Mouse (Mus musculus): Measurements from ENCODE around the gene Rps6ka2.
A peak's percentile ranks its signal among the peaks of the same experiment; 100 is the strongest.
"Not testable (repeated sequence)": the region's sequence is repeated elsewhere in the genome, so short reads cannot be mapped to it uniquely, and the experiment has no call there.

Gene Rps6ka2

GRCm38 (mm10) chr17:7170304-7171295 is 685 bp downstream of the Rps6ka2 start:
- DNase-seq, result peak; percentile 48

GRCm38 (mm10) chr17:7173331-7174028 is 3.6 kb downstream of the Rps6ka2 start:
- no peak for DNase-seq

- no peak for DNase-seq
Measured at GRCm38 (mm10) chr17:7175293-7175692, 5.4 kb downstream of the Rps6ka2 start.

GRCm38 (mm10) chr17:7176394-7176793 is 6.5 kb downstream of the Rps6ka2 start:
- DNase-seq, result no peak

- no peak for DNase-seq
Measured at GRCm38 (mm10) chr17:7178196-7178595, 8.3 kb downstream of the Rps6ka2 start.

GRCm38 (mm10) chr17:7182187-7182586 is 12.3 kb downstream of the Rps6ka2 start:
- DNase-seq, result no peak

GRCm38 (mm10) chr17:7187037-7187436 is 17.1 kb downstream of the Rps6ka2 start:
- not testable (repeated sequence) for DNase-seq

GRCm38 (mm10) chr17:7189425-7189824 is 19.5 kb downstream of the Rps6ka2 start:
- no peak for DNase-seq

- DNase-seq, result peak; percentile 53
Measured at GRCm38 (mm10) chr17:7189975-7190374, 20.1 kb downstream of the Rps6ka2 start.

GRCm38 (mm10) chr17:7194140-7194840 is 24.4 kb downstream of the Rps6ka2 start:
- no peak for DNase-seq

GRCm38 (mm10) chr17:7197121-7197925 is 27.4 kb downstream of the Rps6ka2 start:
- no peak for DNase-seq

GRCm38 (mm10) chr17:7204771-7205406 is 35.0 kb downstream of the Rps6ka2 start:
- no peak for DNase-seq

- DNase-seq, result no peak
Measured at GRCm38 (mm10) chr17:7206434-7207145, 36.7 kb downstream of the Rps6ka2 start.

GRCm38 (mm10) chr17:7210648-7211047 is 40.7 kb downstream of the Rps6ka2 start:
- DNase-seq, result no peak

GRCm38 (mm10) chr17:7211893-7212292 is 42.0 kb downstream of the Rps6ka2 start:
- no peak for DNase-seq

GRCm38 (mm10) chr17:7213214-7213613 is 43.3 kb downstream of the Rps6ka2 start:
- no peak for DNase-seq

GRCm38 (mm10) chr17:7214061-7214460 is 44.1 kb downstream of the Rps6ka2 start:
- DNase-seq, result no peak

- no peak for DNase-seq
Measured at GRCm38 (mm10) chr17:7217791-7218329, 47.9 kb downstream of the Rps6ka2 start.

GRCm38 (mm10) chr17:7218396-7218795 is 48.5 kb downstream of the Rps6ka2 start:
- DNase-seq, result no peak

GRCm38 (mm10) chr17:7219044-7219718 is 49.3 kb downstream of the Rps6ka2 start:
- peak; percentile 18 for DNase-seq

Measured in cerebellum, adult 9-10 months (tissue).